Mouse (Mus musculus) gastrocnemius, adult 18-20 months (tissue): ENCODE data around the gene Lrrc34. TPM values are rescaled to one million over a fixed set of nuclear protein-coding genes. Genes with fewer than 3 reads are reported as not detected.

ENCODE experiments used
- DNase-seq: peaks from one replicate; pipeline ENCODE4 v3.0.0; 2021; ENCODE audit warnings: low spot score
- total RNA-seq, 2 experiments: library from RNA; stranded (reverse); gene quantifications; 2 replicates each; pipeline ENCODE4 v1.2.3; 2021

Lrrc34 gene
- total RNA-seq, 2 experiments from 2014 or later: not detected

DNA sequence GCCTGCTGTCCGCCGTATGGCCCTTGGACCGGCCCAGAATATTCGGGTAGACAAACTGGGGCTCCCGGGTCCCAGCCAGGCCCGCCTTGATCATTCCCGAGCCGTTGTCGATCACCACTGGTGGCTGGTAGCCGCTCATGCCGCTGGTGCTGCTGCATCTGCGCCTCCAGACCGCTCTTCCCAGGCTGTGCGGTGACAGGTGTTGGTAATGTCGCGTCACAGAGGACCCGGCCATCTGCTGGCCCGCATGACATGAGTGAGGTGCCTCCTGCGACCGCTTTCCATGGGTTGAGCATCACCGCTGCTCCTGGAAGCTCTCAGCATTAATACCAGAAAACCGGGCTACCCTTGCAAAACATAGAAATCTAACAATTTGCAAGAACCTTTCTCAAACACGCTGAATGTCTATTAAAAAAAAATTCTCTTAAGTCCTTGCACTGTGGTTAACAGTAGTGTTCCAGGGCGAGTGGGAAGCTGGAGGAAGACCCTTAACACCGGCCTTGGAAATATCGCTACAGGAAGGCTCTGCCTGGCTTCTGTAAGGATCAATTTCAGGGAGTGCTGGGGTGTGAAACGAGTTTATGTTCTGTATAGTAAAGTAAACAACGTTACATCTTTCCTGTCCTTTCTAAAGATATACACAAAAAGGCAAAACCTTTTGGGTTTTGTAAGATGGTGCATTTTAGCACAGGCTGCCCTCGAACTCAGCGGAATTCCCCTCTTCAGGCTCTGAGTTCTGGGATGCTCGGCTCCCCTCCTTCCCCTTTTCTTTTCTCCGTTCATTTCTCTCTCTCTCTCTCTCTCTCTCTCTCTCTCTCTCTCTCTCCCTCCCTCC is 47.7 kb downstream of the Lrrc34 start, which contains the start of gene Actrt3:
Gene Actrt3 (minus strand): TSS at position 229 of the 835 bp plus-strand sequence.
- peak; percentile 11 for DNase-seq

DNA sequence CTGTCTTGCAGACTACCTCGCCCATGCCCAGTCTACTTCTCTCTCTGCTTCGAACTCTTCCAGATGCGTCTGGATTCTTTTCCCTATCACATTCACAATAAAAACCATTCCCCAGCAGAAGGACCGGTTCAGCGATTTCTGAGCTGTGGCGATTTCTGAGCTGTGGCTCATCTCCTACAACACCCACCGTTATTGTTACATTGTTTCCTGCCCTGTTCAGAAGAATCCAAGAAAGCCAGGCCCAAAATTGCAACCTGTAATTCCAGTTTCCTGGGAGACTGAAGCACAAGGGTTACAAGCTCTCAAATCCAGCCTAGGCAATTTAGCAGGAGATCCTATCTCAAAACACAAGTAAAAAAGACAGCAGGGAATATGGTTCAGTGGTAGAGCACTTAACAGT is 50.4 kb downstream of the Lrrc34 start:
- no peak for DNase-seq

DNA sequence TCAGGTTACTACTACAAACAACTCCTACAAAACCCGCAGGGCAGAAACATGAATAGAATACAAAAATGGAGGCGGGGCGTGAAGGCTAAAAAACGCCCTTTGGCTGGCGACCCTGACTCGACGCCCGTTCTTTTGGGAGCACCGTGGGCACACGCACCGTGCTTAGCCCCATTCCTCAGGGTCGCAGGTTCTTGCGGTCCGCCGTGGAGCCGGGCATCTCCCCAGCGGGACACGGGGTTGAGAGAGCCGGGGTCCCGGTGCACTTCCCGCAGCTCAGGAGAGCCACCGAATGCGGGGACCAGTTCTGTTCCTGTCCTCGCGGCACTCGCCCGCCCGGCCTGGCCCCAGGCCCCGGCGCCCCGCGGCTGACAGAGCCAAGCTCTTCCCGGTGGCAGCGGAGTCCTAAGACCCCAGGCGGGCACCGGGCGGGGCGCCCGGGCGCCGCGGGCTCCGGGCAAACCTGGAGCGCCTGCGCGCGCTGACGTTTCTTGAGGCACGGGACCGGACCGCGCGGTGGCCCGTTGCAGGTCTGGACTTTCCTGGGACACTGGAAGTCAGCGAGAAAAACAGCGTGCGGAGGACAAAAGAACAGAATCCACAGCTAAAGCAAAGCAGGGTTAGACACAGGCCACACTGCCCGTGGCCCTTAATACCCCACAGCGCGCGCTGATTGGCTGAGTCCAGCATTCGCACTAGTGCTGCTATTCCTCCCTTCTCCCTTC is 52.4 kb downstream of the Lrrc34 start:
- DNase-seq: peak; percentile 21

DNA sequence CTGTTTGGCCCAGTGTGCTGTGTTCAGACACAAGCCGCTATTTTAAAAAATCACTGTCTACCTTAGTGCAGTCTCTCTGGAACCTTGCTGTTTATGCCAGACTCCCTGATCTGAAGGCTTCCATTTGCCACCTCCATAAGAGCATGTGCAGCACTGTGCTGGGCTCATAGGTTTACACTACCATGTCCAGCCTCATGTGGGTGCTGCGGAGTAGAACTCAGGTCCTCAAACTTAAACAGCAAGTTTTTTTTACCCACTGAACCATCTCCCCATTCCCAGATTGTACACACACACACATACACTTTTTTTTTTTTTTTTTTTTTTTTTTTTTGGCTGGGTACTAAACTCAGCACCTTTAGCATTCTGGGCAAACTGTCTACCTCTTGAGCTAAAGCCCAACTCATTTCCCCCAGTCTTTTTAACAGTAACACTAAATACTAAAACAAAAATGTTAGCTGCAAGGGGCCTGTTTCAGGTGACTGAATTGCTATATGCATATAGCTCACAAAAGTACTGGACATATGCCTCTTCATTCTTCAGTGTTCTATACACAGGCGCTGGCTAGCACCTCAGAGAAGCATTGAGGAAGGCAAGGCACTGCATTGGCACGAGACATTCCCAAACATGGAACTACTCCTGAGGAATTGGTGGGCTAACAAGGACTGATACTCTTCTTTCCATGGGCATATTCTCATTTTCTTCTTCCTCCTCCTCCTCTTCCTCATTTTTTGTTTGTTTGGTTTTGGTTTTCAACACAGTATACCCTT is 53.8 kb downstream of the Lrrc34 start:
- no peak for DNase-seq

DNA sequence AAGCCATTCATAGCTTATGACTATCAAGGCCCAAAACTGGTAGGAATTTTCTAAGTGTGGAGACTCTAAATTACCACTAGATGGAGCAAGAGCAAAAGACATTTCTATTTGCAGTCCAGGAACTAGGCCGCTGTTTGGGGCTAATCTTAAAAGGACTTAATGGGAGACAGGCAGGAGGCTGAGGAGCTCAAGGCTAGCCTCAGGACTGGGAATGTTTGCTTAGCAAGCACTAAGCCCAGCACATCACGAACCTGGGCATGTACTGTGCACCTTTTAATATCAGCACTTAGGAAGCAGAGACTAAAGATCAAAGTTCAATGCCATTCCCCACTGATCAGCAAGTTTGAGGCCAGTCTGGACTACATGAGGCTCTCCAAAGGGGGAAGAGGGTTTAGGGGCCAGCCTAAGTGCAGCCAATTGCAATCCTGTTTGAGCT is 55.2 kb downstream of the Lrrc34 start:
- peak; percentile 26 for DNase-seq

DNA sequence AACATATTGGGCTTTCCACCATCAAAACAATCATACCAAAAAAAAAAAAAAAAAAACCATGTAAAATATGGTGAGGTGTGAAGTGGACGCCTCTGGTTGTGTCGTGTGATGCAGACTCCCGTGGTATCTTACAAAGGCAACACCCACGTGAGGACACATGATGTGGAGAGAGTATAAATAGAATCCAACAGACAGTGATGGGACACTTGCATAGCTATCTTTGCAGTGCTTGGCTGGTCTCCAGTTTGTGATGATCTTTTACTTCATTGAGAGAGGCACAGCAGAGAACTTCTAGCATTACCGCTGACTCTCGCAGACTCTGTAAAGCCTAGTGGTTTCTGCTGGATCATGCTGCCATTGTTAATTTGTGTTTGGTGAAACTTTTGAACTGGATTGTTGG is 58.8 kb downstream of the Lrrc34 start:
- no peak for DNase-seq

Other genes starting within 250 kb of the Lrrc34 start
- gene Mecom, start 99.9 kb downstream of the Lrrc34 start, total RNA-seq: 1 to 10 TPM; 4.2 to 6.1 TPM
- gene Actrt3, start 47.9 kb downstream of the Lrrc34 start, total RNA-seq: not detected
- 10 to 100 TPM; 12.4 to 14.1 TPM for gene Mynn, start 45.8 kb downstream of the Lrrc34 start, total RNA-seq
- not detected for gene Lrriq4, start 3.4 kb downstream of the Lrrc34 start, total RNA-seq
- gene Lrrc31, start 52.0 kb upstream of the Lrrc34 start, total RNA-seq: not detected
- not detected for gene Samd7, start 98.4 kb upstream of the Lrrc34 start, total RNA-seq
- gene Sec62, start 145.0 kb upstream of the Lrrc34 start, total RNA-seq: 10 to 100 TPM; 36.9 to 39.0 TPM
- gene Gpr160, start 208.1 kb upstream of the Lrrc34 start, total RNA-seq: under 1 TPM; 0.84 to 0.88 TPM